Mouse (Mus musculus) layer of hippocampus, adult 2 months (tissue): ENCODE data around the gene Cdh3. TPM values are rescaled to one million over a fixed set of nuclear protein-coding genes. Genes with fewer than 3 reads are reported as not detected.

ENCODE experiments used
- DNase-seq, 2 experiments: peaks; one replicate each; pipeline ENCODE4 v3.0.0; 2022; ENCODE audit warnings: low spot score in 2 of 2
- H3K27ac ChIP-seq: fragments of 200-600 bp; 2 replicates; pipeline ENCODE4 v1.8.1; 2022
- H3K4me3 ChIP-seq: fragments of 200-600 bp; 2 replicates; pipeline ENCODE4 v1.8.1; 2022; ENCODE audit warnings: mild to moderate bottlenecking
- CTCF ChIP-seq: fragments of 200-600 bp; conservative IDR thresholded peaks from 2 replicates; pipeline ENCODE4 v1.8.1; 2022; ENCODE audit warnings: antibody characterized with exemption, mild to moderate bottlenecking, moderate library complexity
- total RNA-seq, 2 experiments: library from RNA; stranded (reverse); gene quantifications; 2 replicates each; pipeline ENCODE4 v1.2.3; 2021

Gene Cdh3
- total RNA-seq, 2 experiments from 2014 or later = not detected

DNA sequence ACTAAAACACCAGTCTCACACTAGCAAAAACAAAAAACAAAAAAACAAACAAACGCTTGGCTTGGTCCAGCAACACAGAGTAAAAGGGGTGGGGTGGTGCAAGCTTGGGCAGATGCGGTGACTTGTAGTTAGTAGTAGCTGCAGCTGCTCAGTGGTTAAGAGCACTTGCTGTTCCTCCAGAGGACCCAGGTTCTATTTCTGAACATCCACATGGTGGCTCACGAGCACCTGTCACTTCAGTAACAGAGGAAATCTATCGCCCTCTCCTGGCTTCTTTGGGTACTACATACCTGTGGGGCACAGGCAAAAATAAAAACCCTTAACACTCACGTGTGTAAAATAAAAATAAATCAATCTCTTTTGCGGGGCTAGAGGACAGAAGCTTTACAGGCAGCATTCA lies 23.8 kb downstream of the Cdh3 start:
- TF ChIP-seq CTCF = peak; percentile 85
- no peak overlapping the region for H3K4me3 ChIP-seq
- H3K27ac ChIP-seq = no peak overlapping the region
- peak; percentile 15 to 55 for DNase-seq

GRCm38 (mm10) chr8:106535448-106535847 lies 24.8 kb downstream of the Cdh3 start:
- Histone ChIP-seq H3K27ac (no peak overlapping the region), H3K4me3 (no peak overlapping the region)
- peak; percentile 60 for TF ChIP-seq CTCF
- no peak for DNase-seq

GRCm38 (mm10) chr8:106539193-106539592 lies 28.5 kb downstream of the Cdh3 start:
- no peak for DNase-seq
- Histone ChIP-seq H3K27ac (no peak overlapping the region), H3K4me3 (no peak overlapping the region)
- no peak for TF ChIP-seq CTCF

DNA sequence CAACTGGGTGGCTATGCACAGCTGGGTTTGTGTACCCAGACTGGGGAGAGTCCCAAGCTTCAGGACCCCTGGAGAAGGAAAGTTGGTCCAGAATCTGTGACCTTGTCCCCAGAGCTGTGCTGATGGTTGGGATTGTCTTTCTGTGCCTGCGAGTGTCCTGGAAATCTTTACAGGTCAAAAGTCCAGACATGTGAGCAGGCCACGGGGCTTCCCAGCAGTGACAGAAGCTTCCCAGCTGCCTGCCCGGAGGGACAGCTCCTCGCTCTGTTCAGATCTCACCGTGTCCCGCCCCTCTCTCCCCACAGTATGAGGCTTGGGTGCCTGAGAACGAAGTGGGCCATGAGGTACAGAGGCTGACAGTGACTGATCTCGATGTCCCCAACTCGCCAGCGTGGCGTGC lies 30.3 kb downstream of the Cdh3 start:
- Histone ChIP-seq H3K27ac (no peak overlapping the region), H3K4me3 (no peak overlapping the region)
- DNase-seq = no peak
- no peak for TF ChIP-seq CTCF

- TF ChIP-seq CTCF = no peak
- no peak overlapping the region for H3K4me3 ChIP-seq
- DNase-seq = no peak
- H3K27ac ChIP-seq = no peak overlapping the region
These were observed 32.4 kb downstream of the Cdh3 start for GRCm38 (mm10) chr8:106543043-106543442.

DNA sequence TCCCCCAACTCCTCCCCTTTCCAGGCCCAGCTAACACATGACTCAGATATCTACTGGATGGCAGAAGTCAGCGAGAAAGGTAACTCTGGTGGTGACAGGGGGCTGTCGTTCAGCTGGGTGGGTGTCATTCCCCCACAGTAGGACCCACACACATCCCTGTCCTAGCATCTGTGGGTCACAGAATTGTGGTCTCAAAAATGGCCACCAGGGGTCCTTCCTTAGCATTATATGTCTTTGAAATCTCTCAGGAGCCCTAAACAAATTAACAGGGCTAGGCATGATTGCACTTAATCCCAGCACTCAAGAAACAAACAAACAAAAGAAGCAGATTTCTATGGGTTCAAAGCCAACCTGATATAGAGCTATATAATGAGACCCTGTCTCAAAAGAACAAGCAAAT lies 34.5 kb downstream of the Cdh3 start:
- Histone ChIP-seq H3K4me3 (no peak overlapping the region), H3K27ac (no peak overlapping the region)
- DNase-seq = no peak
- peak; percentile 57 for TF ChIP-seq CTCF

DNA sequence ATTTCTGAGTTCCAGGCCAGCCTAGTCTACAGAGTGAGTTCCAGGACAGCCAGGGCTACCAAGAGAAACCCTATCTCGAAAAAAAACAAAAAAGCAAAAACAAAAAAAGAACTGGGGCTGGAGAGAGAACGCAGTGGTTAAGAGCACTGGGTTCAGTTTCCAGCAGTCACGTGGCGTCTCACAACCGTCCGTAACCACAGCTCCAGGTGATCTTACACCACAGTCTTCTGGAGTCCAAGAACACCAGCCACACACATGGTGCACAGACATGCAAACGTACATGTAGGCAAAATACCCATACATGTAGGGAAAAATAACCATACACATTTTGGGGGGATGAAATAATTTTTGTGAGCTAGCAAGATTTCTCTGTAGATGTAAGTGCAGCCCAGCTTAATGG lies 36.1 kb downstream of the Cdh3 start:
- no peak for TF ChIP-seq CTCF
- no peak overlapping the region for H3K4me3 ChIP-seq
- no peak overlapping the region for H3K27ac ChIP-seq
- no peak for DNase-seq

DNA sequence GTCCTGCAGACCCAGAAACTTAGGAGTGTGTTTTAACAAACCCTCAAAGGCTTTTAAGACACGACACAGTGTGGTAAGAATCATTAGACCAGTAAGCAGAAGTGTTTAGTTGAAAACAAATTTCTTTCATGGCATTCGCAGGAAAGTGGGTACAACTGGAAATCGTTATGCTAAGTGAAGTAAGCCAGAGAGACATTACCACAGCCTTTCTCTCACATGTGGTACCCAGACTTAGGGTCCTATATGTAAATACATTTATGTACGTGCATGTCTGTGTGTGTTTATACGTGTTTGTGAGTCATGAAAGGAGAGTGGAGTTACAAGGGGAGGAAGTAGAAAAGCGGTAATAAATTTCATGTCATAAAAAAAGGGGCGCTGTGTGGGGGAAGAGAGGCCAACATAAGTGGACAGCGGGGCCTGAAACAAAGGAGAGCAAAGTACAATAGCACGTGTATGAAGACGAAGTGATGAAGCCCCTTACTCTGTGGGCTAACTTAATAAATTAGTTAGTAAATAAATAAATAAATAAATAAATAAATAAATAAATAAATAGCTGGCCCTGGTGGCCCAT lies 37.8 kb downstream of the Cdh3 start:
- Histone ChIP-seq H3K4me3 (no peak overlapping the region), H3K27ac (no peak overlapping the region)
- no peak for TF ChIP-seq CTCF
- DNase-seq = no peak

- H3K27ac ChIP-seq = no peak overlapping the region
- no peak for DNase-seq
- TF ChIP-seq CTCF = no peak
- H3K4me3 ChIP-seq = no peak overlapping the region
These were observed 40.2 kb downstream of the Cdh3 start for GRCm38 (mm10) chr8:106550906-106551305.

GRCm38 (mm10) chr8:106554011-106554410 lies 43.3 kb downstream of the Cdh3 start:
- no peak for DNase-seq
- TF ChIP-seq CTCF = peak; percentile 34
- no peak overlapping the region for H3K27ac ChIP-seq
- no peak overlapping the region for H3K4me3 ChIP-seq

- TF ChIP-seq CTCF = no peak
- H3K4me3 ChIP-seq = no peak overlapping the region
- no peak for DNase-seq
- H3K27ac ChIP-seq = no peak overlapping the region
These were observed 45.5 kb downstream of the Cdh3 start for GRCm38 (mm10) chr8:106556068-106556645.

- DNase-seq = peak; percentile 52 to 53
- no peak for TF ChIP-seq CTCF
- Histone ChIP-seq H3K4me3 (no peak overlapping the region), H3K27ac (peak overlapping the region; percentile 64)
These were observed 49.2 kb downstream of the Cdh3 start for GRCm38 (mm10) chr8:106559844-106560243.

DNA sequence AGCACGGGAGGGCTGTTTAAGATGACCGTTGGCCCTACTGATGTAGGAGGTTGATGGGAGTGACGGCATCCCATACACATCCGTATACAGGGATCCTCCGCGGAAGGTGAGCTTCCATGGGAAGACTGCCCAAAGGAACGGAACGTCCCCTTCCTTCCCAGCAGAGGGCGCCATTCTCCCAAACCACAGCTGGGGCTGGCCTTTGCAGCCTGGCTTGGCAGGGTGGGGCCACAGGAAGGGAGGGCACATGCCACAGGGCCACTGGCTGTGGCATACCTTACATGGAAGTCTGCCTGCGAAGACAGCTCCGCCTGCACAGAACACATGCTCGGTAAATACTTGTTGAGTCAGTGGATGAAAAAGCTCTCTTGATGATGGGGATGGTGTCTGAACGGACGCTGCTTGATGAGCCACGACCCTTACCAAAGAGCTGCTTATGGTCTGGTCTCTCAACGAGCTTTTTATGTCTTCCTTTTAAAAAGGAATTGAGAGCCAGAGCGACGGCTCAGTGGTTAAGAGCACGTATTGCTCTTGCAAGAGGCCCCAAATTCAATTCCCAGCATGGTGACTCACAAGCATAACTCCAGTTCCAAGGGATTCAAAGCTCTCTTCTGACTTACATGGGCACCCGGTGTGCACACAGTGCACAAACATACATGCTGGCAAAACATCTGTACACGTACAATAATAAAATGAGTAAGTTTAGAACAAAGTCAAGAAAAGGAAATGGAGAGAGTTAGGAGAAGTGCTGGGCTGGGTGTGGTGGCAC lies 50.6 kb downstream of the Cdh3 start:
- H3K4me3 ChIP-seq = no peak overlapping the region
- DNase-seq = peak in 1 of 2 experiments; percentile 40
- TF ChIP-seq CTCF = peak; percentile 84
- no peak overlapping the region for H3K27ac ChIP-seq
